Mouse (Mus musculus) thymus, postnatal 0 days (tissue): ENCODE measurements around the gene Alg10b. TPM values are rescaled to one million over a fixed set of nuclear protein-coding genes. Genes with fewer than 3 reads are reported as not detected.
"Not testable (repeated sequence)": the region's sequence is repeated elsewhere in the genome, so short reads cannot be mapped to it uniquely, and the experiment has no call there.

Experiments used
- DNase-seq: peaks from one replicate; pipeline ENCODE4 v3.0.0-alpha.2; 2015; ENCODE audit warnings: low spot score
- microRNA-seq: library from miRNA; unstranded; fragments of <30 nt; microRNA quantifications from one replicate; pipeline ENCODE4, GENCODE M21; 2016; ENCODE audit warnings: borderline number of aligned reads
- polyA plus RNA-seq: library from polyadenylated mRNA; unstranded; fragments of >200 nt; fragmentation: Nextera tagmentation; extraction: Ambion mirVana; gene quantifications from 2 replicates; pipeline ENCODE4 v1.2.1, GENCODE M21; 2015

Gene Alg10b
- polyA plus RNA-seq: 19.4 and 20.2 TPM in 2 replicates

- DNase-seq: peak; percentile 93
Observed at GRCm38 (mm10) chr15:90223969-90224750, at the start of gene Alg10b. Gene Alg10b, plus strand, starts transcription at chr15:90224311.

GRCm38 (mm10) chr15:90183108-90183507 is 41.0 kb upstream of the Alg10b start:
- DNase-seq: not testable (repeated sequence)

- DNase-seq: no peak
Observed at GRCm38 (mm10) chr15:90183511-90183910, 40.6 kb upstream of the Alg10b start.

GRCm38 (mm10) chr15:90184743-90185142 is 39.4 kb upstream of the Alg10b start:
- DNase-seq: no peak

- DNase-seq: no peak
Observed at GRCm38 (mm10) chr15:90189477-90189876, 34.6 kb upstream of the Alg10b start.

- DNase-seq: no peak
Observed at GRCm38 (mm10) chr15:90213946-90214345, 10.2 kb upstream of the Alg10b start.

GRCm38 (mm10) chr15:90214913-90215312 is 9.2 kb upstream of the Alg10b start:
- DNase-seq: peak; percentile 32

- DNase-seq: peak; percentile 61
Observed at GRCm38 (mm10) chr15:90225058-90225575, 1.0 kb downstream of the Alg10b start.

GRCm38 (mm10) chr15:90237657-90238056 is 13.5 kb downstream of the Alg10b start:
- DNase-seq: no peak

GRCm38 (mm10) chr15:90244081-90244480 is 20.0 kb downstream of the Alg10b start:
- no peak for DNase-seq

GRCm38 (mm10) chr15:90249694-90250093 is 25.6 kb downstream of the Alg10b start:
- no peak for DNase-seq

GRCm38 (mm10) chr15:90282876-90283275 is 58.8 kb downstream of the Alg10b start:
- DNase-seq: no peak

Small RNAs within 50 kb of the gene (microRNA-seq; reads per million reads assigned to microRNA genes)
- not detected for gene Mir7648
